Mouse (Mus musculus) liver, postnatal 0 days (tissue): Measurements from ENCODE around the gene Cox19.

Source experiments
- CTCF ChIP-seq: sonication (generic); IDR thresholded peaks from 2 replicates; pipeline ENCODE4 v1.5.1; 2016; ENCODE audit warnings: antibody characterized with exemption, low read depth
- EP300 ChIP-seq: IDR thresholded peaks from 2 replicates; pipeline ENCODE4 v1.6.1; 2016; ENCODE audit warnings: antibody characterized with exemption, low read depth, mild to moderate bottlenecking

GRCm38 (mm10) chr5:139388694-139389675, 37.8 kb upstream of the Cox19 start:
- TF ChIP-seq CTCF (no peak), EP300 (peak; percentile 96)
